Mouse (Mus musculus): ENCODE results near the gene Jag2.

The Jag2 gene

DNA sequence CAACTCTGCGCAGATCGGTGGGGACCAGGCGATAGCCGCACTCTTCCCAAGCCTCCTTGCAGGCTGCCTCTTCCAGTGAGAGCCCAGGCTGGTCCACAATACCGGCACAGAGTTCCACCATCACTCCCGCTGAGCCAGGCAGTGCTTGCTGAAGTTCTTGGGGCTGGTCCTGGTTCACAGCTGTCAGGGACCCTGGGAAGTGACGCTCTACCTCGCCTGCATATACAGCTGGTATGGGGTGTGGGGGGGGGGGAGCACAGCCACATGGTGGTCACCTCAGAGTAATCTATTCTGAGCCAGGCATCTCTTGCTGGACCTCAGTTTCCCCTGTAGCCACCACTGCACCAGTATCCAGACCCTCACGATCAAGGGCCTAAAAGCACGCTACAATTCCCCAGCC, 8.8 kb upstream of the Jag2 start:
- Histone ChIP-seq H3K36me3 (ENCODE audit: insufficient read depth, low read length) (peaks cover 12% of the 10 kb centered on the region), H3K4me1 (replicated peaks; ENCODE audit: low read depth, low read length) (peaks cover 48% of the 10 kb centered on the region), H3K27me3 (ENCODE audit: insufficient read depth, low read length) (peaks cover 5% of the 10 kb centered on the region), H3K9me3 (ENCODE audit: low read length) (no peaks in the 10 kb centered on the region), H3K4me3 (replicated peaks; ENCODE audit: low read length) (peak overlapping the region; percentile 20; the same call in 1 of the 2 replicates)
- TF ChIP-seq CTCF (conservative IDR thresholded peaks at IDR 0.05; ENCODE audit: low read length): no peak
- TF ChIP-seq NANOG (IDR thresholded peaks at IDR 0.05; ENCODE audit: borderline replicate concordance, low read length): no peak
- no peak for TF ChIP-seq POU5F1 (IDR thresholded peaks at IDR 0.05; ENCODE audit: borderline replicate concordance, low read length)

DNA sequence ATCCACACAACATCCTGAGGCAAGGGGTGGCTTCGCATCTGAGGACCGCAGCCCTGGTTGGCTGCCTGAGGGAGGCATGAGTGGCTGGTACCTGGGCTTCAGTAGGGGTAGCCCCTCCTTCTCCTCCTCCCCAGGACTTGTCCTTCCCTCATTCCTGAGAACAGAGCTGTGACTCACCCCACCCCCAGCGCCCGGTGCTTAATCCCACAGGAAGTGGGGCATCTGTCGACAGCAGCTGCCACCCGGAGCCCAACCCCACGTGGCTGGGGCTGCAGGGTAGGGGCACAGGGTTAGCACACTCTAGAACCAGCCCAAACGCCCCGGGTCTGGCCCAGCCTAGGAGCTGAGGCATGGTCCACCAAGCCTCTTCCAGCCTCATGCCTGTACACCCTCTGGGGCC, 8.3 kb upstream of the Jag2 start:
- H3K4me3 ChIP-seq (replicated peaks; ENCODE audit: low read length): peak overlapping the region; percentile 20; the same call in 1 of the 2 replicates
- H3K4me1 ChIP-seq (replicated peaks; ENCODE audit: low read depth, low read length): peaks cover 53% of the 10 kb centered on the region
- H3K9me3 ChIP-seq (ENCODE audit: low read length): no peaks in the 10 kb centered on the region
- peaks cover 2% of the 10 kb centered on the region; the same call in 1 of the 2 replicates for H3K27me3 ChIP-seq (ENCODE audit: insufficient read depth, low read length)
- TF ChIP-seq CTCF (conservative IDR thresholded peaks at IDR 0.05; ENCODE audit: low read length) (no peak), POU5F1 (IDR thresholded peaks at IDR 0.05; ENCODE audit: borderline replicate concordance, low read length) (no peak), NANOG (IDR thresholded peaks at IDR 0.05; ENCODE audit: borderline replicate concordance, low read length) (no peak)
- peaks cover 12% of the 10 kb centered on the region for H3K36me3 ChIP-seq (ENCODE audit: insufficient read depth, low read length)

DNA sequence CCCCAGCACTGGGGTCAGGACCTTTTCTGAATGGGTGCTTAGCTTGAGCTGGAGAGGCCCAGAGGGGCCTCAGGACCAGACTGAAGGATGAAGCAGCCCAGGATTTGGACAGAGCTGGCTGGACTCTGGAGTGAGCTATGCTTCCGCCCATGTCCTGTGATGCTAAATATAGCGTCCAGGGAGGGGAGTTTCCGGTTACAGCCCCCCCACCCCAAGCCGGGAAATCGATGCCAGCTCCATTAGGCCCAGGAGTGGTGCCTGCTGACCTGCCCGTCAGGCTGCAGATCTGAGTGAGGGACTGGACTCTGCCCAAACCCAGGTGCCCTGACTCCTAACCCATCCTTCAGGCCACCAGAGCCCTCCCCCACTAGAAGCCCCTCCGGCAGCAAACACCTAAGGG, 3.1 kb upstream of the Jag2 start:
- no peak overlapping the region for H3K4me3 ChIP-seq (replicated peaks; ENCODE audit: low read length)
- TF ChIP-seq POU5F1 (IDR thresholded peaks at IDR 0.05; ENCODE audit: borderline replicate concordance, low read length): no peak
- no peak for TF ChIP-seq NANOG (IDR thresholded peaks at IDR 0.05; ENCODE audit: borderline replicate concordance, low read length)
- TF ChIP-seq CTCF (conservative IDR thresholded peaks at IDR 0.05; ENCODE audit: low read length): no peak
- H3K27me3 ChIP-seq (ENCODE audit: insufficient read depth, low read length): peaks cover 38% of the 10 kb centered on the region
- peaks cover 33% of the 10 kb centered on the region for H3K4me1 ChIP-seq (replicated peaks; ENCODE audit: low read depth, low read length)
- peaks cover 9% of the 10 kb centered on the region for H3K36me3 ChIP-seq (ENCODE audit: insufficient read depth, low read length)
- H3K9me3 ChIP-seq (ENCODE audit: low read length): no peaks in the 10 kb centered on the region

DNA sequence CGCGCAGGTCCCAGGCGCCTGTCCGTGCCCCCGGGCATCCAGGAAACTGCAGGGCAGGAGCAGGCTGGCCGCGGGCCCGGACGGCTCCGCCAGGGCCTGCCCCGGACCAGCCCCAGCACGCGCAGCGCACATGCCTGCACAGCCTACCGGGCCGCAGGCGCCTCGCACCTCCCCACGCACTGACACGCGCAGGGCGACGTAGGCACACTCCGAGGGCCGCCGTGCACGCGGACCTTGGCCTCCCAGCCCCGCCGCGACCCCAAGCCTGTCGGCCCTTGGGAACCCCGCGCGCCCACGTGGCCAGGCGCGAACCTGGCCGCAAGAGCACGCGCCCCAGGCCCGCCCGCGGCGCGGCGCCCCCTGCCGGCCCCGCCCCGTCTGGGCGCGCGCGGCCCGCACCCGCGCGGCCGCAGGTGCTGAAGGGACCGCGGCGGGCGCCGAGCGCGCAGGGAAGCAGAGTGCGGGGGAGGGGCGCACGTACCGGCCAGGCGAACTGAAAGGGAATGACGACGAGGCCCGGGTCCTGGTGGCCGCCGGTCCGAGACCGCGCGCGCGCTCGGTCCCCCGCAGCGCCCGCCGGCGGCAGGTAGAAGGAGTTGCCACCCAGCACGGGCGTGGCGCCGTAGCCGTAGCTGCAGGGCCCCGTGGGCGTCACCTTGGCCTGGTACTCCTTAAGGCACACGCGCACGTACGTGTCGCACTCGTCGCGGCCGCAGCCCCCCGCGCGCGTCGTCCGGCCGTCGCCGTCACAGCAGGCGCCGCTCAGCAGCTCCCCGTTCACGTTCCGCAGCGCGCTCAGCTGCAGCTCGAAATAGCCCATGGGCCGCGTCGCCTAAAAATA, 955 bp downstream of the Jag2 start:
- no peak for TF ChIP-seq POU5F1 (IDR thresholded peaks at IDR 0.05; ENCODE audit: borderline replicate concordance, low read length)
- no peak for TF ChIP-seq CTCF (conservative IDR thresholded peaks at IDR 0.05; ENCODE audit: low read length)
- no peak for TF ChIP-seq NANOG (IDR thresholded peaks at IDR 0.05; ENCODE audit: borderline replicate concordance, low read length)

DNA sequence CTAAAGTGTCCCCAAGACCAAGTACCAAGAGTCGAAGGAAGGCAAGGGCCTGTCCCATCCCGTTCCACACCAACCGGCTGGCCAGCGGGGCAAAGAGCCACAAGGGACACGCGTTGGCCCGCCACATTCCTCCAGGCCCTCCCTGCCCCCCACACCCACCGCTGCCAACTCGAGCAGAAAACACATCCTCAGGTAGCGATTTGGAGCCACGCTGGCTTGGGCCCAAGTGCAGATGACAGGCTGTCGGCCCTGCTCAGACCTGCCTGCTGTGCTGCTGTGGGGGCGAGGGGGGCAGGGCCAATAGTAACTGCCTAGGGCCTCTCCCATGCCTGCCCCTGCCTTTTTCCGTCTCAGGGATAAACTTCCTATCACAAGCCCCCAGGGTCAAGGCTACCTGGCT, 2.3 kb downstream of the Jag2 start:
- H3K4me1 ChIP-seq (replicated peaks; ENCODE audit: low read depth, low read length): peaks cover 57% of the 10 kb centered on the region
- peak overlapping the region; percentile 43 for H3K4me3 ChIP-seq (replicated peaks; ENCODE audit: low read length)
- TF ChIP-seq CTCF (conservative IDR thresholded peaks at IDR 0.05; ENCODE audit: low read length) (no peak), NANOG (IDR thresholded peaks at IDR 0.05; ENCODE audit: borderline replicate concordance, low read length) (no peak), POU5F1 (IDR thresholded peaks at IDR 0.05; ENCODE audit: borderline replicate concordance, low read length) (no peak)
- H3K9me3 ChIP-seq (ENCODE audit: low read length): no peaks in the 10 kb centered on the region
- H3K36me3 ChIP-seq (ENCODE audit: insufficient read depth, low read length): no peaks in the 10 kb centered on the region
- peaks cover 67% of the 10 kb centered on the region for H3K27me3 ChIP-seq (ENCODE audit: insufficient read depth, low read length)

More for the DNA sequence above, 955 bp downstream of the Jag2 start:
- peaks cover 66% of the 10 kb centered on the region for H3K4me1 ChIP-seq (replicated peaks; ENCODE audit: low read depth, low read length)
- H3K27me3 ChIP-seq (ENCODE audit: insufficient read depth, low read length): peaks cover 71% of the 10 kb centered on the region
- H3K9me3 ChIP-seq (ENCODE audit: low read length): no peaks in the 10 kb centered on the region
- H3K36me3 ChIP-seq (ENCODE audit: insufficient read depth, low read length): no peaks in the 10 kb centered on the region
- H3K4me3 ChIP-seq (replicated peaks; ENCODE audit: low read length): peak overlapping the region; percentile 82

DNA sequence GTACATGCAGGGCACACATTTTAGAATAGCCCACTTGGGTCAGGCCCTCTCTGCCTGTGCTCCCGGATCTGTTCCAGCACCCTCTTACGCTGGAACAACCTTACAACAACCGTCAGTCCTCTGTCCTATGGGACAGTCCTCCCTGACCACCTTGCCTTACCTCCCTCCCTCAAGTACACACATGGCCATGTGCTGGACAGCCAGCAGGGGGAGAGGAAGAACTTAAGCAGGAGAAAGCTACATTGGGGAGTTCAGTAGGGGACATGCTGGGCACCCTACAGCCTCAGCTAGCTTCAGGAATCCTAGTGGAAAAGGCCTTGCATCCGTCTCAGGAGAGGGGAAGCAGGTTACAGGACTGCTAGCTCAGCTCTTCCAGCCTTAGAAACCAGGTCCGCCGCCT, 3.6 kb downstream of the Jag2 start:
- 0 out of 2 replicates have a peak, but pooled peaks cover 6% of the 10 kb centered on the region for H3K36me3 ChIP-seq (ENCODE audit: insufficient read depth, low read length)
- TF ChIP-seq CTCF (conservative IDR thresholded peaks at IDR 0.05; ENCODE audit: low read length) (no peak), NANOG (IDR thresholded peaks at IDR 0.05; ENCODE audit: borderline replicate concordance, low read length) (no peak), POU5F1 (IDR thresholded peaks at IDR 0.05; ENCODE audit: borderline replicate concordance, low read length) (no peak)
- H3K4me3 ChIP-seq (replicated peaks; ENCODE audit: low read length): no peak overlapping the region
- peaks cover 54% of the 10 kb centered on the region for H3K27me3 ChIP-seq (ENCODE audit: insufficient read depth, low read length)
- H3K9me3 ChIP-seq (ENCODE audit: low read length): no peaks in the 10 kb centered on the region
- peaks cover 59% of the 10 kb centered on the region for H3K4me1 ChIP-seq (replicated peaks; ENCODE audit: low read depth, low read length)

DNA sequence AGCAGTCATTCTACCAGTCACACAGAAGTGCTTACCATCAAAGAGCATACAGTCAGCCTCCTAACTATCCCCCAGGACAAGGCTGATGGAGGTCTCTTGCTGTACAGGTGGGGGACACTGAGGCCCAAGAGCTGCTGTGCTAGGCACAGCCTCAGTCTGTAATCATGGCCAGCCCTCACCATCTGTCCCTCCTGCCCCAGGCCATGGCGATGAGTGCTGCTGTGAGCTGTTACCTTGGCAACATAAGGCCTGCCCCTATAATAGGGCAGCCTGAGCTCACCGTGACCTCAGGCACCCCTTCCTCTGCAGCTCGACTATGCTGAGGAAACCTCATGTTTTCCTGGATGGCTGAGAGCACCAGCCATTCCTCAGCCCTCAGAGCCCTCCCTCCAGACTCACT, 7.0 kb downstream of the Jag2 start:
- peaks cover 60% of the 10 kb centered on the region for H3K4me1 ChIP-seq (replicated peaks; ENCODE audit: low read depth, low read length)
- no peaks in the 10 kb centered on the region for H3K9me3 ChIP-seq (ENCODE audit: low read length)
- peaks cover 40% of the 10 kb centered on the region for H3K27me3 ChIP-seq (ENCODE audit: insufficient read depth, low read length)
- TF ChIP-seq POU5F1 (IDR thresholded peaks at IDR 0.05; ENCODE audit: borderline replicate concordance, low read length) (no peak), NANOG (IDR thresholded peaks at IDR 0.05; ENCODE audit: borderline replicate concordance, low read length) (no peak), CTCF (conservative IDR thresholded peaks at IDR 0.05; ENCODE audit: low read length) (no peak)
- no peak overlapping the region for H3K4me3 ChIP-seq (replicated peaks; ENCODE audit: low read length)
- peaks cover 19% of the 10 kb centered on the region for H3K36me3 ChIP-seq (ENCODE audit: insufficient read depth, low read length)

DNA sequence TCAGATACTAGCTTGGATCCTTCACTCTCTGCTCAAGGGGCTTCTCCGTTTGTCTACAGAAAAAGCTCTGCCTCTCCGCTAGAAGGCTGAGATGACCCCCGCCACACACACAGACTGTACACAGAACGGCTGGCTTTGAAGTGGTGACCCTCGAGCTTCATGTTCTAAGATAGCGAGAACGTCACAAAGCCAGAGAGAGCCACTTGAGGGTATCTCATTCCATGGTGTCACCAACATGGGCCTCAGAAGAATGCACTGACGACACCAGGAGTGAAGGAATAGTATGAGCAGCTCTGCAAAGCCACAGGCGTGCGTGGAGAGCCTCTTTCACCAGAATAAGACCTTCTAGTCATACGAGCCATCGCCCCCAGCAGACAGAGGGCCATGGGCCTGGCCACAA, 8.1 kb downstream of the Jag2 start:
- H3K4me3 ChIP-seq (replicated peaks; ENCODE audit: low read length): no peak overlapping the region
- peaks cover 30% of the 10 kb centered on the region for H3K27me3 ChIP-seq (ENCODE audit: insufficient read depth, low read length)
- peaks cover 22% of the 10 kb centered on the region for H3K36me3 ChIP-seq (ENCODE audit: insufficient read depth, low read length)
- no peaks in the 10 kb centered on the region for H3K9me3 ChIP-seq (ENCODE audit: low read length)
- no peak for TF ChIP-seq NANOG (IDR thresholded peaks at IDR 0.05; ENCODE audit: borderline replicate concordance, low read length)
- TF ChIP-seq CTCF (conservative IDR thresholded peaks at IDR 0.05; ENCODE audit: low read length): no peak
- TF ChIP-seq POU5F1 (IDR thresholded peaks at IDR 0.05; ENCODE audit: borderline replicate concordance, low read length): no peak
- peaks cover 50% of the 10 kb centered on the region for H3K4me1 ChIP-seq (replicated peaks; ENCODE audit: low read depth, low read length)

Measured in E14TG2a.4 (cell line).